Mouse (Mus musculus) thymus, adult 2 months (tissue): ENCODE results near the gene Tekt4.

Source experiments
- CTCF ChIP-seq: fragments of 200-500 bp; IDR thresholded peaks from 2 replicates; pipeline ENCODE4 v1.5.1; 2012; ENCODE audit warnings: mild to moderate bottlenecking, control low read depth, low read length, moderate library complexity, borderline replicate concordance; ENCODE audit not compliant: control insufficient read depth, poor library complexity, insufficient read depth; ENCODE audit errors: extremely low read depth
- POLR2A ChIP-seq: fragments of 200-500 bp; IDR thresholded peaks from 2 replicates; pipeline ENCODE4 v1.6.1; 2012; ENCODE audit warnings: mild to moderate bottlenecking, low read length, control low read depth, moderate library complexity; ENCODE audit not compliant: control insufficient read depth, poor library complexity, insufficient read depth; ENCODE audit errors: extremely low read depth

GRCm38 (mm10) chr17:25416219-25416618 lies 38.2 kb upstream of the Tekt4 start:
- TF ChIP-seq POLR2A, result no peak
- no peak for TF ChIP-seq CTCF
